Mouse (Mus musculus) MEL (cell line): ENCODE results near the gene Glipr2. TPM values are rescaled to one million over a fixed set of nuclear protein-coding genes. Genes with fewer than 3 reads are reported as not detected.

Experiments used
- DNase-seq: peaks from one replicate; pipeline ENCODE4 v3.0.0; 2011; ENCODE audit warnings: low read depth, low spot score
- H3K27ac ChIP-seq: 2 replicates; pipeline ENCODE4 v1.5.1; 2012; ENCODE audit warnings: low read depth, mild to moderate bottlenecking, control low read depth, low read length, moderate library complexity; ENCODE audit not compliant: control insufficient read depth
- H3K27me3 ChIP-seq, 2 experiments: fragments of 150-350 bp in 1 of 2; sonication (generic) in 1 of 2; 2 replicates each; pipeline ENCODE4 v1.6.1; 2012; ENCODE audit warnings: low read length in 2 of 2, mild to moderate bottlenecking in 2 of 2, improper control_type of control experiment in 1 of 2, moderate library complexity in 1 of 2; ENCODE audit not compliant: insufficient read depth in 2 of 2, control insufficient read depth in 1 of 2
- H3K36me3 ChIP-seq, 2 experiments: 2 replicates each; pipeline ENCODE4 v1.6.1; 2012 to 2014; ENCODE audit warnings: low read length in 2 of 2, improper control_type of control experiment in 1 of 2, inconsistent platforms in 1 of 2, mild to moderate bottlenecking in 1 of 2; ENCODE audit not compliant: insufficient read depth in 2 of 2, control insufficient read depth in 1 of 2
- H3K4me1 ChIP-seq, 2 experiments: fragments of 150-350 bp in 1 of 2; sonication (generic) in 1 of 2; 2 replicates each; pipeline ENCODE4 v1.6.1; 2012; ENCODE audit warnings: low read length in 2 of 2, improper control_type of control experiment in 1 of 2, mild to moderate bottlenecking in 1 of 2; ENCODE audit not compliant: insufficient read depth in 2 of 2, control insufficient read depth in 1 of 2
- H3K4me3 ChIP-seq, 2 experiments: fragments of 150-350 bp in 1 of 2; sonication (generic) in 1 of 2; 2 replicates each; pipeline ENCODE4 v1.5.1; 2012; ENCODE audit warnings: low read depth in 2 of 2, low read length in 2 of 2, mild to moderate bottlenecking in 2 of 2, moderate library complexity in 2 of 2, control low read depth in 1 of 2, improper control_type of control experiment in 1 of 2; ENCODE audit not compliant: control insufficient read depth in 1 of 2, insufficient read depth in 1 of 2
- H3K79me2 ChIP-seq: 2 replicates; pipeline ENCODE4 v1.6.1; 2012; ENCODE audit warnings: mild to moderate bottlenecking, low read length, moderate library complexity; ENCODE audit not compliant: control insufficient read depth, poor library complexity, insufficient read depth
- H3K9ac ChIP-seq: 2 replicates; pipeline ENCODE4 v1.6.1; 2012; ENCODE audit warnings: low read depth, mild to moderate bottlenecking, control low read depth, low read length, moderate library complexity; ENCODE audit not compliant: control insufficient read depth, poor library complexity, severe bottlenecking
- H3K9me3 ChIP-seq: fragments of 150-350 bp; sonication (generic); replicated peaks from 2 replicates; pipeline ENCODE4 v1.6.1; 2012; ENCODE audit warnings: mild to moderate bottlenecking, low read length, improper control_type of control experiment, moderate library complexity; ENCODE audit not compliant: insufficient read depth
- BHLHE40 ChIP-seq: IDR thresholded peaks from 2 replicates; pipeline ENCODE4 v1.6.1; 2012; ENCODE audit warnings: low read depth, mild to moderate bottlenecking, inconsistent platforms, low read length, improper control_type of control experiment, borderline replicate concordance
- E2F4 ChIP-seq: IDR thresholded peaks from 2 replicates; pipeline ENCODE4 v1.6.1; 2011; ENCODE audit warnings: low read depth, low read length, improper control_type of control experiment, borderline replicate concordance
- ELF1 ChIP-seq: IDR thresholded peaks from 2 replicates; pipeline ENCODE4 v1.6.1; 2014; ENCODE audit warnings: low read depth, mild to moderate bottlenecking, inconsistent platforms, low read length, improper control_type of control experiment, moderate library complexity
- EP300 ChIP-seq, 2 experiments: IDR thresholded peaks; 2 replicates each; pipeline ENCODE4 v1.6.1; 2011; ENCODE audit warnings: improper control_type of control experiment in 2 of 2, low read length in 2 of 2, low read depth in 1 of 2, mild to moderate bottlenecking in 1 of 2
- GABPA ChIP-seq: IDR thresholded peaks from 2 replicates; pipeline ENCODE4 v1.6.1; 2012; ENCODE audit warnings: low read depth, mild to moderate bottlenecking, inconsistent platforms, low read length, improper control_type of control experiment, moderate library complexity
- HCFC1 ChIP-seq: IDR thresholded peaks from 2 replicates; pipeline ENCODE4 v1.6.1; 2012; ENCODE audit warnings: low read depth, mild to moderate bottlenecking, inconsistent platforms, low read length, improper control_type of control experiment, moderate library complexity
- KAT2A ChIP-seq: conservative IDR thresholded peaks from 2 replicates; pipeline ENCODE4 v1.6.1; 2012; ENCODE audit warnings: low read depth, low read length, improper control_type of control experiment, inconsistent platforms
- MAX ChIP-seq: IDR thresholded peaks from 2 replicates; pipeline ENCODE4 v1.6.1; 2011; ENCODE audit warnings: low read length, improper control_type of control experiment
- MAZ ChIP-seq: IDR thresholded peaks from 2 replicates; pipeline ENCODE4 v1.6.1; 2012; ENCODE audit warnings: low read depth, mild to moderate bottlenecking, inconsistent platforms, low read length, improper control_type of control experiment
- MXI1 ChIP-seq: IDR thresholded peaks from 2 replicates; pipeline ENCODE4 v1.6.1; 2011; ENCODE audit warnings: mild to moderate bottlenecking, low read depth, low read length, improper control_type of control experiment
- MYB ChIP-seq: IDR thresholded peaks from 2 replicates; pipeline ENCODE4 v1.6.1; 2011; ENCODE audit warnings: mild to moderate bottlenecking, low read depth, low read length, improper control_type of control experiment
- MYC ChIP-seq: IDR thresholded peaks from 2 replicates; pipeline ENCODE4 v1.6.1; 2011; ENCODE audit warnings: low read depth, mild to moderate bottlenecking, low read length, improper control_type of control experiment, moderate library complexity
- NELFE ChIP-seq: IDR thresholded peaks from 2 replicates; pipeline ENCODE4 v1.6.1; 2011; ENCODE audit warnings: low read depth, low read length, improper control_type of control experiment
- NRF1 ChIP-seq: IDR thresholded peaks from 2 replicates; pipeline ENCODE4 v1.6.1; 2014; ENCODE audit warnings: low read depth, mild to moderate bottlenecking, inconsistent platforms, low read length, improper control_type of control experiment, moderate library complexity; ENCODE audit not compliant: poor library complexity, insufficient read depth, severe bottlenecking
- POLR2AphosphoS2 ChIP-seq: IDR thresholded peaks from 2 replicates; pipeline ENCODE4 v1.6.1; 2011; ENCODE audit warnings: low read length, improper control_type of control experiment
- POLR2AphosphoS5 ChIP-seq: IDR thresholded peaks from 2 replicates; pipeline ENCODE4 v1.6.1; 2012; ENCODE audit warnings: low read depth, borderline replicate concordance, mild to moderate bottlenecking, inconsistent platforms, low read length, moderate library complexity, mixed read lengths
- RAD21 ChIP-seq: IDR thresholded peaks from 2 replicates; pipeline ENCODE4 v1.6.1; 2011; ENCODE audit warnings: mild to moderate bottlenecking, low read depth, low read length, improper control_type of control experiment
- SIN3A ChIP-seq: IDR thresholded peaks from 2 replicates; pipeline ENCODE4 v1.6.1; 2012; ENCODE audit warnings: low read length, improper control_type of control experiment, inconsistent platforms
- SMC3 ChIP-seq: IDR thresholded peaks from 2 replicates; pipeline ENCODE4 v1.6.1; 2011; ENCODE audit warnings: low read depth, low read length, improper control_type of control experiment
- TAL1 ChIP-seq: IDR thresholded peaks from 2 replicates; pipeline ENCODE4 v1.6.1; 2012; ENCODE audit warnings: mild to moderate bottlenecking, inconsistent platforms, low read length, moderate library complexity, mixed read lengths
- TBP ChIP-seq: IDR thresholded peaks from 2 replicates; pipeline ENCODE4 v1.8.0; 2011; ENCODE audit warnings: low read depth, low read length, improper control_type of control experiment
- USF1 ChIP-seq: IDR thresholded peaks from 2 replicates; pipeline ENCODE4 v1.6.1; 2014; ENCODE audit warnings: low read depth, mild to moderate bottlenecking, inconsistent platforms, low read length, improper control_type of control experiment, moderate library complexity
- ZKSCAN1 ChIP-seq: IDR thresholded peaks from 2 replicates; pipeline ENCODE4 v1.6.1; 2012; ENCODE audit warnings: low read depth, mild to moderate bottlenecking, inconsistent platforms, low read length, improper control_type of control experiment, moderate library complexity
- ZMIZ1 ChIP-seq: IDR thresholded peaks from 2 replicates; pipeline ENCODE4 v1.6.1; 2012; ENCODE audit warnings: low read depth, mild to moderate bottlenecking, inconsistent platforms, low read length, improper control_type of control experiment, moderate library complexity
- ZNF384 ChIP-seq: IDR thresholded peaks from 2 replicates; pipeline ENCODE4 v1.6.1; 2012; ENCODE audit warnings: low read depth, mild to moderate bottlenecking, inconsistent platforms, low read length, improper control_type of control experiment
- polyA plus RNA-seq, 2 experiments: library from polyadenylated mRNA; stranded (reverse) in 1 of 2; unstranded in 1 of 2; fragments of >175 nt in 1 of 2; fragments of >200 nt in 1 of 2; gene quantifications; 2 replicates each; pipeline versions ENCODE4 v1.2.1 to v1.2.4; 2012; ENCODE audit warnings: low replicate concordance in 2 of 2, low read depth in 1 of 2; ENCODE audit not compliant: insufficient read length in 2 of 2, insufficient read depth in 1 of 2, missing spikeins in 1 of 2
- total RNA-seq: library from RNA; depleted of rRNA; stranded (reverse); fragments of 300-350 nt; gene quantifications from 2 replicates; pipeline ENCODE4 v1.2.3, GENCODE M21; 2012

Gene Glipr2
- total and polyA plus RNA-seq, 3 experiments: 22.8 to 25.0 TPM; not detected in 1

DNA sequence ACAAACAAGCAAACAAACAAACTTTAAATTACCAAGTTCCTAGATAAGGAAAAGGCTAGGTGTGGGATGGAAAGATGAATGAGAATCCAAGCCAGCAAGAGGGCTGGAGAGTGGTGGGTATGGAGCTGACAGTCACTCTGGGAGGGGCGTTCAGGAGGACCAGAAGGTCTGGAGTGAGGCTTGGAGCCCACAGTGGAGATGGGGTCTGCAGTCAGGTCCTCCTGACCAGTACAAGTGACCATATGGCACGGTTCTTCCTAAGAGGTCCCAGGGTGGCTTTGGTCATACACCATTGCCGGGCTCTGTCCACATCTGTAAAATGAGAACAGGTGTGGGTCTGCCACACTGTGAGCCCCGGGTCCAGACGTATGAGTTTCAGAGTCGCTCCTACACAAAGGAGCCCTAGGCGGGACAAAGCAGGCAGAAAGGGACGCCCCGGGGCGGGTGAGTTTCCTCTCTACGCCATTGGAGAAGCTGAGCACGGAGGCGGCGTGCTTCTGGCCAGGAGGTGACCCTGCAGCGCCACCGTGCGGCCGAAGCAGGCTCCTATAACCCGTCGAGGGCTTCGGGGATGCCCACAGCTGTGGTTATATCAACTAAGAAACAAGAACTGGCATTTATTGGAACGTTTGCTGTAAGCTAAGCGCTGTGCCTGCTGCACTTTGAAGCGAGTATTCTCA lies 25.0 kb downstream of the Glipr2 start (continued):
- TF ChIP-seq NELFE: peak; percentile 19; the same call in 1 of the 2 replicates
- TF ChIP-seq TBP: peak; percentile 69
- no peak for TF ChIP-seq BHLHE40
- no peak for TF ChIP-seq MAZ
- TF ChIP-seq MYB: no peak
- peak; percentile 75; the same call in 1 of the 2 replicates for TF ChIP-seq SIN3A
- TF ChIP-seq KAT2A: no peak
- 0 out of 2 replicates have a peak, but pooled peaks have one; percentile 47 for TF ChIP-seq MYC
- TF ChIP-seq E2F4: no peak
- no peak; the same call in 1 of the 2 replicates for TF ChIP-seq MAX
- TF ChIP-seq ELF1: no peak
- peak; percentile 73 for TF ChIP-seq MXI1
- TF ChIP-seq ZMIZ1: no peak

DNA sequence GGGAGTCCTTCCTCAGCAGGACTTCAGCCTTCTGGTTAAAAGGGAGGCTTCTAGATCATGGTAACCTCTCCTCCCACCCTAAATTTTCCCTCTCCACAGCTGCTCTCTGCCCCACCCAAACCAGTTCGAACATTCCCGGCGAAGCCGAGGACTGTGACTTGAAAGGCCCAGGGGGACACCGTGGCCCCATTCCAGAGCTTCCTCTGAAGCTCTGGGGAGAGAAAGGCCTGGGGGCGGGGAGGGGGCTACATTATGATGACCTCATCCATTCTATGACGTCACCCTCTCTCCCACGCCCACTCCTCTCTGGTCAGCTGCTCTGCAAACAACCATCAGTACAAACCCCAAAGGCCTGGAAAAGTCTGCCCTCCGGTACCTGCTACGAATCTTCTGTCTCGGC lies 26.0 kb downstream of the Glipr2 start, which contains the start of gene Ccin:
TSS of gene Ccin (plus strand) at position 303 of the 400 bp plus-strand sequence.
- Histone ChIP-seq H3K9me3 (no peaks in the 10 kb centered on the region), H3K79me2 (no peaks in the 10 kb centered on the region; the same call in 1 of the 2 replicates), H3K9ac (peak within 1 kb of the TSS; percentile 87), H3K27ac (no peak within 1 kb of the TSS), H3K4me1 (0 out of 4 replicates have a peak, but pooled peaks cover 0 to 6% of the 10 kb centered on the region in 2 experiments), H3K27me3 (no peaks in the 10 kb centered on the region), H3K36me3 (no peaks in the 10 kb centered on the region), H3K4me3 (peak within 1 kb of the TSS; percentile 63 to 77)
- no peak for TF ChIP-seq SMC3
- TF ChIP-seq KAT2A: no peak
- TF ChIP-seq NRF1: no peak
- no peak for TF ChIP-seq EP300 (IDR thresholded peaks at IDR 0.05; ENCODE audit: low read depth in 1 of 2, low read length in 2 of 2)
- TF ChIP-seq USF1: no peak
- TF ChIP-seq POLR2AphosphoS2: no peak
- no peak for TF ChIP-seq TAL1
- TF ChIP-seq GABPA: no peak
- no peak for TF ChIP-seq ELF1
- no peak for TF ChIP-seq HCFC1
- TF ChIP-seq ZKSCAN1: no peak
- TF ChIP-seq RAD21: no peak
- no peak for TF ChIP-seq POLR2AphosphoS5
- no peak for TF ChIP-seq ZNF384
- no peak for TF ChIP-seq NELFE
- TF ChIP-seq MAX: no peak
- DNase-seq: no peak
